In genomic region chr9:45261466-45261865, GRCm38 (mm10) we compare ENCODE assay signal across 12 mouse cellular contexts. TPM values are rescaled to one million over a fixed set of nuclear protein-coding genes. Genes with fewer than 3 reads are reported as not detected.
A peak's percentile ranks its signal among the peaks of the same experiment; 100 is the strongest.
DNase-seq lines count a peak whose midpoint lies in the region; ATAC-seq and TF ChIP-seq lines count a peak whose summit lies in the region.
"Had no signal": no experiment of that assay in that cellular context is flagged by ENCODE, and none has a peak within 500 bp of the region (broad histone marks: within the 10 kb centered on the region; RNA-seq: fewer than 3 reads in every experiment).

No protein-coding gene starts in this region.

- no peak for TF ChIP-seq CTCF in thymus, adult 2 months (IDR thresholded peaks at IDR 0.05; ENCODE audit: borderline replicate concordance, control insufficient read depth, extremely low read depth, insufficient read depth, low read length, poor library complexity)

- no peaks in the 10 kb centered on the region for H3K9me3 ChIP-seq in heart, embryonic 11.5 days (replicated peaks; ENCODE audit: control insufficient read depth, low read length)

- TF ChIP-seq POLR2A in thymus, adult 2 months (IDR thresholded peaks at IDR 0.05; ENCODE audit: control insufficient read depth, extremely low read depth, insufficient read depth, low read length, poor library complexity), result no peak

- H3K36me3 ChIP-seq in heart, embryonic 11.5 days (ENCODE audit: control insufficient read depth, insufficient read depth, low read length), result no peaks in the 10 kb centered on the region
- H3K36me3 ChIP-seq in thymus, adult 2 months (ENCODE audit: control insufficient read depth, insufficient read depth, low read length), result peaks cover 15% of the 10 kb centered on the region

- peaks cover 4% of the 10 kb centered on the region for H3K27me3 ChIP-seq in heart, embryonic 11.5 days (ENCODE audit: control insufficient read depth, insufficient read depth, low read length)
- H3K27me3 ChIP-seq in thymus, adult 2 months (ENCODE audit: control insufficient read depth, insufficient read depth, low read length), result no peaks in the 10 kb centered on the region

- no peak overlapping the region for H3K9ac ChIP-seq in heart, embryonic 11.5 days (ENCODE audit: low read depth, low read length)

- H3K4me2 ChIP-seq in heart, embryonic 11.5 days, result no peak overlapping the region

- no peak for ATAC-seq in heart, embryonic 11.5 days (replicated peaks; ENCODE audit: insufficient number of reproducible peaks, low FRiP score, low TSS enrichment)
- ATAC-seq: Patski had no signal

- H3K27ac ChIP-seq in heart, embryonic 11.5 days (ENCODE audit: low read depth, low read length), result no peak overlapping the region
- no peak overlapping the region for H3K27ac ChIP-seq in thymus, adult 2 months (ENCODE audit: control insufficient read depth, insufficient read depth, low read length)

- peak; percentile 96 for DNase-seq in heart, adult 11 months
- DNase-seq in right cerebral cortex, postnatal 10 days (ENCODE audit: low spot score in 2 of 2), result peak; percentile 40 to 50
- no peak for DNase-seq in right cerebral cortex, postnatal 25 days
- peak; percentile 91 to 94 for DNase-seq in cerebellum, postnatal 36 days
- DNase-seq in testis, postnatal 10 days (ENCODE audit: low spot score), result peak; percentile 81
- DNase-seq in frontal cortex, postnatal 10 days (ENCODE audit: low spot score in 2 of 2), result no peak
- DNase-seq in thymus, adult 2 months, result no peak
- DNase-seq: right cerebral cortex, adult 18-20 months had no signal

- no peak overlapping the region for H3K4me3 ChIP-seq in heart, embryonic 11.5 days (ENCODE audit: low read depth, low read length)
- H3K4me3 ChIP-seq in thymus, adult 2 months (ENCODE audit: control insufficient read depth, insufficient read depth, low read length), result no peak overlapping the region

- WGBS in heart, embryonic 11.5 days (ENCODE audit: insufficient replicate concordance), result 67% methylated on average over 4 of the region's 4 CpGs
- WGBS in thymus, adult 2 months, result 85% methylated on average over 4 of the region's 4 CpGs

- H3K4me1 ChIP-seq in heart, embryonic 11.5 days (ENCODE audit: control insufficient read depth, insufficient read depth, low read length), result no peaks in the 10 kb centered on the region
- H3K4me1 ChIP-seq in thymus, adult 2 months (replicated peaks; ENCODE audit: control insufficient read depth, insufficient read depth, low read length), result peaks cover 3% of the 10 kb centered on the region

RNA-seq across cellular contexts. Expression of gene Il10ra, which starts 7.5 kb away (rescaled TPM):
- 0.37 and 0.69 TPM in 2 replicates for polyA plus RNA-seq in heart, embryonic 11.5 days (2014; fragmentation: Nextera tagmentation; extraction: Ambion mirVana)
- 23.9 and 36.8 TPM in 2 replicates for polyA plus RNA-seq in thymus, adult 2 months (2012; rRNA removed)
- polyA plus RNA-seq: Patski had no signal

RNA-seq across cellular contexts. Expression of gene Tmprss13, which starts 57.4 kb away (rescaled TPM):
- 0.15 and 0.31 TPM in 2 replicates for polyA plus RNA-seq in heart, embryonic 11.5 days (2014; fragmentation: Nextera tagmentation; extraction: Ambion mirVana)
- 0.62 and 1.2 TPM in 2 replicates for polyA plus RNA-seq in thymus, adult 2 months (2012; rRNA removed)
- polyA plus RNA-seq: liver, embryonic 16.5 days; Patski had no signal

RNA-seq across cellular contexts. Expression of gene Tmprss4, which starts 57.6 kb away (rescaled TPM):
- 0.07 TPM in 1 of 2 replicates, not detected in the other for polyA plus RNA-seq in heart, embryonic 11.5 days (2014; fragmentation: Nextera tagmentation; extraction: Ambion mirVana)
- polyA plus RNA-seq in thymus, adult 2 months (2012; rRNA removed), result 7.4 and 16.1 TPM in 2 replicates
- polyA plus RNA-seq: hindbrain, embryonic 11.5 days; Patski had no signal

Comparison
In these comparisons a context has a peak if more than half of its experiments do, and no peak if none do; other contexts are left out.
1. DNase-seq: peak in heart, adult 11 months (single experiment), right cerebral cortex, postnatal 10 days (2 of 2), cerebellum, postnatal 36 days (2 of 2) and testis, postnatal 10 days (single experiment); none in right cerebral cortex, postnatal 25 days (single experiment), frontal cortex, postnatal 10 days (0 of 2) and thymus, adult 2 months (single experiment).
2. RNA of gene Il10ra, which starts 7.5 kb away (polyA plus RNA-seq): 23.9 to 36.8 TPM in thymus, adult 2 months; 0.37 to 0.69 TPM in heart, embryonic 11.5 days; every median in the first group is over 10 times any median in the second.